Mouse (Mus musculus): ENCODE data around the gene Gm21778. TPM values are rescaled to one million over a fixed set of nuclear protein-coding genes. Genes with fewer than 3 reads are reported as not detected.
"Not testable (repeated sequence)": the region's sequence is repeated elsewhere in the genome, so short reads cannot be mapped to it uniquely, and the experiment has no call there.

Gm21778 gene
- not detected for total RNA-seq (2021)
- long read RNA-seq, experiment 1 = 0 reads
- long read RNA-seq, experiment 2 = 0 reads

DNA sequence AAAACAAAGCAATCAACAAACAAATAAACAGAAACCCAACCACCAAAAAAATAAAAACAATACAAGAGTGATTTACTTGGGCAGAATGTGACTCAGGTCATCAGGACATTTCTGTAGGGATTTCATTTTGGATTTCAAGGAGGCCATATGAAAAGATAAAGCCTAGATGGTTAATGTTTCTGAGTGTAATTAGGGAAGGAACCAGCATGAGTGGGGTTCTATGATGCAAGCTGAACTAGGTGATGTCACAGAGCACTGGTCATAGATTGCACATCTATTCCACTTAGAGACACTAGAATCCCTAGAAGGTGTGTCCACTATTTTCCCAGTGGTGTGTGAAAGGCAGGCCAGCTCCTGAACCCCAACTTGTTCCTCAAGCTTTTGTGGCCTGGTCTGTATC lies at the start of gene Gm21778:
Gm21778 (plus strand) TSS at position 301 of the 400 bp plus-strand sequence.
- not testable (repeated sequence) for DNase-seq (ENCODE audit: low spot score)

Other genes starting within 250 kb of the Gm21778 start
- gene Gm20914, start 216.5 kb upstream of the Gm21778 start, total RNA-seq (2021) = not detected
- not detected for gene Gm28171, start 149.1 kb upstream of the Gm21778 start, total RNA-seq (2021)

Measured in gastrocnemius, adult 18-20 months (tissue).